Mouse (Mus musculus): ENCODE results near the gene Cdc6. TPM values are rescaled to one million over a fixed set of nuclear protein-coding genes. Genes with fewer than 3 reads are reported as not detected.

Gene Cdc6
- polyA plus RNA-seq, 2 experiments, result 28.6 to 64.1 TPM

DNA sequence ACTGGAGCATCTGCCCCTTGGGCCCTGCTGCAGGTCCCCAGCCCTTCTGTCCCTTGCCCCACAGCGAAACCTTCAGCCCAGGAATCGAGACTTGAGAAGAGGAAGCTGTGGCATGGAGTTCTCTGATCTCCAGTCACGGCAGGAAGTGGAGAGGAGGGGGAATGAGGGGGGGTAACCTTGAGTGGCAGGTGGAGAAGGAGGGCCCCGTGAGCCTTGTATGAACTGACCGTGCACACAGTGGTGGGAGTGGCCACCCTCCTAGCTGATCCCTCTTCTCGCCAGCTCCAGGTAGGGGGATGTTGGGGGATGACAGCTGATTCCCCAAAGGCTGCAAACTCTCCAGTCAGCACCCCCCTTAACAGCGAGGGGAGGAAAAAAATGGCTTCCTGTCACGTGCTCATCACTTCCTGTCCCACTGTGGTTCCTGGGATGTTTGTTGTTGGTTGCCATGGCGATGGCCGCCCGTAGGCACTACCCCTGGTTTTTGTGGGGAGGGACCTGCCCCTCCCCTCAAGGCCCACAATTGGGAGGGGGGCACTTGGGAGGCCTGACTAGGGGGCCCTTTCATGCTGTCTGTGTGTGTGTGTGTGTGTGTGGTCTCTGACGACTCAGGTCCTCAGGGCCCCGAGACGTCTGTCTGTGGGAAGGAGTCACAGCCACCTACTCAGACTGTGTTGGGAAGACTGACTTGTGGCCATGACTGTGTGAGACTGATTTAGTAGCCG is 34.4 kb downstream of the Cdc6 start:
- TF ChIP-seq CTCF (IDR thresholded peaks at IDR 0.05; ENCODE audit: low read depth) (no peak), EP300 (IDR thresholded peaks at IDR 0.05; ENCODE audit: low read depth) (no peak)
- ATAC-seq (ENCODE audit: insufficient read depth) (peak; percentile 46), DNase-seq (ENCODE audit: low read depth in 3 of 3, low spot score in 3 of 3) (peak; percentile 62 to 73 (median 64))
- no peaks in the 10 kb centered on the region for H3K9me3 ChIP-seq (ENCODE audit: control insufficient read depth, low read length)
- no peaks in the 10 kb centered on the region for H3K36me3 ChIP-seq (replicated peaks; ENCODE audit: control insufficient read depth, insufficient read depth, low read depth)
- WGBS (ENCODE audit: insufficient replicate concordance), result 5% methylated on average over 15 of the region's 15 CpGs
- peaks cover 19% of the 10 kb centered on the region for H3K27me3 ChIP-seq (ENCODE audit: control insufficient read depth, insufficient read depth, low read length)
- H3K9ac ChIP-seq (replicated peaks), result peak overlapping the region; percentile 50; the same call in 1 of the 2 replicates
- H3K27ac ChIP-seq, result peak overlapping the region; percentile 43
- H3K4me2 ChIP-seq (ENCODE audit: low read depth), result peak overlapping the region; percentile 73
- H3K4me1 ChIP-seq (replicated peaks; ENCODE audit: control insufficient read depth in 2 of 2, insufficient read depth in 2 of 2, low read length in 1 of 2), result peaks cover 3 to 47% of the 10 kb centered on the region in 2 experiments; a peak in 2 of 4 replicates
- peak overlapping the region; percentile 42 to 73 for H3K4me3 ChIP-seq (ENCODE audit: insufficient read depth in 1 of 2, low read depth in 2 of 2, low read length in 2 of 2)

DNA sequence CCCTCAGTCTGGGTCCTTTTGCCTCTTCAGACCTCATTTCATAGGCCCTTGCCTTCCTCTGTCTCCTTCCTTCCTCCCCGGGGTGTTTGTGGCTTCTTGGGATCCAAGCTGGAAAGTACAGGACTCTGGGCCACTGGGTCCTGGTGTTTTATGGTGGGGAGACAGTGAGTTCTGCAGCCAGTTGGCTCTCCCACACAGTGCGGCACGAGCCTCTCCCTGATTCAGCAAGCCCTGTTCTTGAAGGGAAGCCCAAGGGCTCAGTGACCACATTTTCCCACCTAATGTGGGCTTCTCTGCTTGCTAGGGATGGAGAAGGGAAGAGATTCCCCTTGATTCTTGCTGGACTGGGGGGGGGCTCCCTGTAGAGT is 34.9 kb downstream of the Cdc6 start:
- DNase-seq (ENCODE audit: low read depth in 3 of 3, low spot score in 3 of 3) (no peak), ATAC-seq (ENCODE audit: insufficient read depth) (no peak)
- H3K27me3 ChIP-seq (ENCODE audit: control insufficient read depth, insufficient read depth, low read length), result peaks cover 16% of the 10 kb centered on the region
- peak overlapping the region in 1 of 2 experiments; percentile 73; a peak in 1 of 4 replicates for H3K4me3 ChIP-seq (ENCODE audit: insufficient read depth in 1 of 2, low read depth in 2 of 2, low read length in 2 of 2)
- peaks cover 3 to 50% of the 10 kb centered on the region in 2 experiments; a peak in 3 of 4 replicates for H3K4me1 ChIP-seq (replicated peaks; ENCODE audit: control insufficient read depth in 2 of 2, insufficient read depth in 2 of 2, low read length in 1 of 2)
- H3K36me3 ChIP-seq (replicated peaks; ENCODE audit: control insufficient read depth, insufficient read depth, low read depth), result no peaks in the 10 kb centered on the region
- H3K4me2 ChIP-seq (ENCODE audit: low read depth), result peak overlapping the region; percentile 73
- peak overlapping the region; percentile 43; the same call in 1 of the 2 replicates for H3K27ac ChIP-seq
- TF ChIP-seq CTCF (IDR thresholded peaks at IDR 0.05; ENCODE audit: low read depth), result no peak
- no peak for TF ChIP-seq EP300 (IDR thresholded peaks at IDR 0.05; ENCODE audit: low read depth)
- no peak overlapping the region for H3K9ac ChIP-seq (replicated peaks)
- 28% methylated on average over 3 of the region's 3 CpGs for WGBS (ENCODE audit: insufficient replicate concordance)
- no peaks in the 10 kb centered on the region for H3K9me3 ChIP-seq (ENCODE audit: control insufficient read depth, low read length)

DNA sequence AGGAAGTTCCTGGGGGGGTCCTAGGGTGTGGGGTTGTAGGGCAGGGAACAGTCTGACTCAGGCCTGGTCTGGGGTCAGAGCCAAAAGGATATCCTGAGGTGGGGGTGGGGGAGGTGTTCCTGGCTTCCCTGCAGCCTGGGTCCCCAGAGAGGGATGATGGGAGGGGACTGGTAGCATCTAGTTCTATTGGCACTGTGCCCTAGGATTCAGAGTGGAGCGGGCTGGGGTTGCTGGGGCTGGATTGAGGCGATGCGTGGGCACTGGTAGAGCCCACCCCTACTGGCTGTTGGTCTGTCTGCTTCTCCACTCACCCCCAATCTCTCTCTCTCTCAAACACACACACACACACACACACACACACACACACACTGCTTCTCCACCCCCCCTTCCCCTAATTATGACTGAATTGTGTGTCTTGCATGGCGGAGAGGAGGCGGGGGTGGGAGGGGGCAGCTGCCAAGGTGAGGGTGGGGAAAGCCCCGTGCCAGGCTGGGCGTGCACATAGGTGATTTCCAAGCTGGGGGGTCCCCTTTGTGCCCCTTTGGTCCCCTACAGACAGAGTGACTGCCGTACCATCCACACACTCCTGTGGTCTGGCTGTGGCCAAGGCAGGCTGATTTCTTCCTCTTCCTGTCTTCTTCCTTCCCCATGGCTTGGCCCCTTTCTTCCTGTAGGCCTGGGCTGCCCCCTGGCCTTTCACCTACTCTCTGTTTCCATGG is 35.5 kb downstream of the Cdc6 start:
- no peak overlapping the region for H3K4me3 ChIP-seq (ENCODE audit: insufficient read depth in 1 of 2, low read depth in 2 of 2, low read length in 2 of 2)
- no peaks in the 10 kb centered on the region for H3K36me3 ChIP-seq (replicated peaks; ENCODE audit: control insufficient read depth, insufficient read depth, low read depth)
- peaks cover 11% of the 10 kb centered on the region for H3K27me3 ChIP-seq (ENCODE audit: control insufficient read depth, insufficient read depth, low read length)
- H3K9me3 ChIP-seq (ENCODE audit: control insufficient read depth, low read length), result no peaks in the 10 kb centered on the region
- no peak for ATAC-seq (ENCODE audit: insufficient read depth)
- no peak for DNase-seq (ENCODE audit: low read depth in 3 of 3, low spot score in 3 of 3)
- TF ChIP-seq EP300 (IDR thresholded peaks at IDR 0.05; ENCODE audit: low read depth) (no peak), CTCF (IDR thresholded peaks at IDR 0.05; ENCODE audit: low read depth) (no peak)
- H3K27ac ChIP-seq, result no peak overlapping the region
- peak overlapping the region; percentile 16; the same call in 1 of the 2 replicates for H3K4me2 ChIP-seq (ENCODE audit: low read depth)
- no peak overlapping the region for H3K9ac ChIP-seq (replicated peaks)
- H3K4me1 ChIP-seq (replicated peaks; ENCODE audit: control insufficient read depth in 2 of 2, insufficient read depth in 2 of 2, low read length in 1 of 2), result peaks cover 3 to 56% of the 10 kb centered on the region in 2 experiments; a peak in 3 of 4 replicates
- WGBS (ENCODE audit: insufficient replicate concordance), result 60% methylated on average over 8 of the region's 8 CpGs

DNA sequence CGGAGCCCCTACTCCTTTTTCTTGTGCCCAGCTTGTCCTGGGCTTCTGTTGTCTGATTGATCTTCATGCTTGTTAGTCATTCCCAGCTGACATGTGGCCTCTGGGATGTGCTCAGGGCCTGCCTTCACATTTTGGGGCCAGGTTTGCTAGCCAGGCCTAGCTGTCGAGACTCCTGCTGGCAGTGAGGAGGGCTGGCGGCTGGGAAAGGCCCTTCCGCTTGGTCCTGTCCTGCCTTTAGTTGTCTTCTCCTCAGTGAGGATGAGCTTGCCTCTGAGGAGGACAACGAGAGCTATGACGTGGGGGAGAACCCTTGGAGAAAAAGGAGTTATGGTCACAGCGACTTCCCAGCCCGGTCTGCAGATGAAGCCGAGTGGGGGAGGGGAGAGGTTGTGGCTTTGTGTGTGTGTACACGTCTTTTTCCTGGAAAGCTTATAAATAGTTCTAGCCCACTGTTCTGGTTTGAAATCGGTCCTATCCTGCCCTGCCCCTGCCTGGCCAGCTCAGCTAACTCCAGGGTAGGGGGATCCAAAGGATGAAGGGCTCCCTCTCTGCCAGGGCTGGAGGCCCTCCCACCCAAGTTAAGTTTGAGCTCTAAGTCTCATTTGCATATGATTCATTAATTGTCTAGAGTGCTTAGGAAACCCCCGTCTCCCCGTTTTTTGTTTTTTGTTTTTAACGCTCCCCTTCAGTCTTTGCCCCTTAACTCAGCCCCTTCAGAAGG is 36.3 kb downstream of the Cdc6 start:
- 30% methylated on average over 14 of the region's 14 CpGs for WGBS (ENCODE audit: insufficient replicate concordance)
- Histone ChIP-seq H3K9ac (replicated peaks) (no peak overlapping the region), H3K4me3 (ENCODE audit: insufficient read depth in 1 of 2, low read depth in 2 of 2, low read length in 2 of 2) (no peak overlapping the region), H3K9me3 (ENCODE audit: control insufficient read depth, low read length) (no peaks in the 10 kb centered on the region), H3K4me2 (ENCODE audit: low read depth) (peak overlapping the region; percentile 9; the same call in 1 of the 2 replicates), H3K4me1 (replicated peaks; ENCODE audit: control insufficient read depth in 2 of 2, insufficient read depth in 2 of 2, low read length in 1 of 2) (peaks cover 3 to 58% of the 10 kb centered on the region in 2 experiments; a peak in 3 of 4 replicates), H3K27me3 (ENCODE audit: control insufficient read depth, insufficient read depth, low read length) (peaks cover 3% of the 10 kb centered on the region), H3K36me3 (replicated peaks; ENCODE audit: control insufficient read depth, insufficient read depth, low read depth) (no peaks in the 10 kb centered on the region), H3K27ac (no peak overlapping the region)
- DNase-seq (ENCODE audit: low read depth in 3 of 3, low spot score in 3 of 3) (no peak), ATAC-seq (ENCODE audit: insufficient read depth) (no peak)
- TF ChIP-seq EP300 (IDR thresholded peaks at IDR 0.05; ENCODE audit: low read depth), result no peak
